Mouse (Mus musculus): ENCODE data around the gene Gm44579. TPM values are rescaled to one million over a fixed set of nuclear protein-coding genes. Genes with fewer than 3 reads are reported as not detected.

Gm44579 gene
- polyA plus RNA-seq, 1 experiment from 2014 or later: not detected

- Histone ChIP-seq H3K4me2 (no peak overlapping the region), H3K4me1 (ENCODE audit: insufficient read depth) (no peaks in the 10 kb centered on the region), H3K27ac (ENCODE audit: low read depth) (no peak overlapping the region), H3K27me3 (ENCODE audit: insufficient read depth, low read length) (peaks cover 72% of the 10 kb centered on the region), H3K9me3 (ENCODE audit: low read depth, low read length) (no peaks in the 10 kb centered on the region), H3K9ac (no peak overlapping the region), H3K4me3 (ENCODE audit: low read depth, low read length) (no peak overlapping the region), H3K36me3 (ENCODE audit: insufficient read depth) (no peaks in the 10 kb centered on the region)
- no peak for TF ChIP-seq CTCF (IDR thresholded peaks at IDR 0.05; ENCODE audit: low read depth)
- ATAC-seq (ENCODE audit: insufficient read depth) (no peak), DNase-seq (no peak)
- WGBS: 32% methylated on average over 7 of the region's 7 CpGs
Observed at GRCm38 (mm10) chr15:98170365-98170764, 50.4 kb downstream of the Gm44579 start.

- H3K27me3 ChIP-seq (ENCODE audit: insufficient read depth, low read length): peaks cover 77% of the 10 kb centered on the region
- H3K4me2 ChIP-seq: no peak overlapping the region; the same call in 1 of the 2 replicates
- TF ChIP-seq CTCF (IDR thresholded peaks at IDR 0.05; ENCODE audit: low read depth): no peak
Observed at GRCm38 (mm10) chr15:98168622-98169004, 52.2 kb downstream of the Gm44579 start.

GRCm38 (mm10) chr15:98167645-98168621 is 52.8 kb downstream of the Gm44579 start:
- DNase-seq: peak; percentile 93
- Histone ChIP-seq H3K27me3 (ENCODE audit: insufficient read depth, low read length) (peaks cover 70% of the 10 kb centered on the region), H3K9ac (no peak overlapping the region), H3K4me3 (ENCODE audit: low read depth, low read length) (peak overlapping the region; percentile 37), H3K4me2 (peak overlapping the region; percentile 64), H3K4me1 (ENCODE audit: insufficient read depth) (no peaks in the 10 kb centered on the region), H3K36me3 (ENCODE audit: insufficient read depth) (no peaks in the 10 kb centered on the region), H3K27ac (ENCODE audit: low read depth) (no peak overlapping the region), H3K9me3 (ENCODE audit: low read depth, low read length) (no peaks in the 10 kb centered on the region)
- TF ChIP-seq CTCF (IDR thresholded peaks at IDR 0.05; ENCODE audit: low read depth): no peak
- peak; percentile 88 for ATAC-seq (ENCODE audit: insufficient read depth)
- WGBS: 2% methylated on average over 69 of the region's 69 CpGs

More at GRCm38 (mm10) chr15:98168622-98169004, 52.2 kb downstream of the Gm44579 start:
- no peak overlapping the region for H3K4me3 ChIP-seq (ENCODE audit: low read depth, low read length)
- no peak for DNase-seq
- no peak for ATAC-seq (ENCODE audit: insufficient read depth)
- no peaks in the 10 kb centered on the region for H3K4me1 ChIP-seq (ENCODE audit: insufficient read depth)
- no peaks in the 10 kb centered on the region for H3K9me3 ChIP-seq (ENCODE audit: low read depth, low read length)
- WGBS: 5% methylated on average over 19 of the region's 19 CpGs
- H3K9ac ChIP-seq: no peak overlapping the region
- H3K36me3 ChIP-seq (ENCODE audit: insufficient read depth): no peaks in the 10 kb centered on the region
- no peak overlapping the region for H3K27ac ChIP-seq (ENCODE audit: low read depth)

- DNase-seq: no peak
- Histone ChIP-seq H3K27me3 (ENCODE audit: insufficient read depth, low read length) (peaks cover 68% of the 10 kb centered on the region), H3K9ac (no peak within 1 kb of the TSS)
Observed at GRCm38 (mm10) chr15:98166963-98167644, 53.7 kb downstream of the Gm44579 start, which contains the start of gene Ccdc184. Gene Ccdc184, plus strand, starts transcription at chr15:98167158.

GRCm38 (mm10) chr15:98165525-98165924 is 55.3 kb downstream of the Gm44579 start, which contains the start of gene Asb8:
Gene Asb8, minus strand, starts transcription at chr15:98165625.
- Histone ChIP-seq H3K36me3 (ENCODE audit: insufficient read depth) (no peaks in the 10 kb centered on the region), H3K4me2 (no peak within 1 kb of the TSS), H3K9ac (no peak within 1 kb of the TSS), H3K4me3 (ENCODE audit: low read depth, low read length) (no peak within 1 kb of the TSS), H3K27me3 (ENCODE audit: insufficient read depth, low read length) (peaks cover 55% of the 10 kb centered on the region), H3K9me3 (ENCODE audit: low read depth, low read length) (no peaks in the 10 kb centered on the region), H3K27ac (ENCODE audit: low read depth) (no peak within 1 kb of the TSS), H3K4me1 (ENCODE audit: insufficient read depth) (no peaks in the 10 kb centered on the region)
- WGBS: 68% methylated on average over 5 of the region's 5 CpGs
- no peak for ATAC-seq (ENCODE audit: insufficient read depth)
- DNase-seq: no peak
- TF ChIP-seq CTCF (IDR thresholded peaks at IDR 0.05; ENCODE audit: low read depth): no peak

More at GRCm38 (mm10) chr15:98166963-98167644, 53.7 kb downstream of the Gm44579 start, which contains the start of gene Ccdc184:
- Histone ChIP-seq H3K4me2 (peak within 1 kb of the TSS; percentile 64), H3K27ac (ENCODE audit: low read depth) (no peak within 1 kb of the TSS), H3K9me3 (ENCODE audit: low read depth, low read length) (no peaks in the 10 kb centered on the region), H3K4me1 (ENCODE audit: insufficient read depth) (no peaks in the 10 kb centered on the region), H3K36me3 (ENCODE audit: insufficient read depth) (no peaks in the 10 kb centered on the region), H3K4me3 (ENCODE audit: low read depth, low read length) (peak within 1 kb of the TSS; percentile 37)
- peak; percentile 57 for ATAC-seq (ENCODE audit: insufficient read depth)
- no peak for TF ChIP-seq CTCF (IDR thresholded peaks at IDR 0.05; ENCODE audit: low read depth)
- WGBS: 3% methylated on average over 17 of the region's 18 CpGs

- no peak overlapping the region for H3K4me2 ChIP-seq
- H3K9ac ChIP-seq: no peak overlapping the region
- WGBS: 66% methylated on average over 4 of the region's 4 CpGs
- H3K36me3 ChIP-seq (ENCODE audit: insufficient read depth): no peaks in the 10 kb centered on the region
- H3K27me3 ChIP-seq (ENCODE audit: insufficient read depth, low read length): peaks cover 25% of the 10 kb centered on the region
- DNase-seq (no peak), ATAC-seq (ENCODE audit: insufficient read depth) (no peak)
- no peaks in the 10 kb centered on the region for H3K4me1 ChIP-seq (ENCODE audit: insufficient read depth)
- H3K27ac ChIP-seq (ENCODE audit: low read depth): no peak overlapping the region
- H3K9me3 ChIP-seq (ENCODE audit: low read depth, low read length): no peaks in the 10 kb centered on the region
- no peak overlapping the region for H3K4me3 ChIP-seq (ENCODE audit: low read depth, low read length)
- TF ChIP-seq CTCF (IDR thresholded peaks at IDR 0.05; ENCODE audit: low read depth): no peak
Observed at GRCm38 (mm10) chr15:98162561-98162960, 58.2 kb downstream of the Gm44579 start.
